Mouse (Mus musculus): Measurements from ENCODE around the gene Map4k2.

GRCm38 (mm10) chr19:6321358-6321757 lies 19.6 kb upstream of the Map4k2 start:
- TF ChIP-seq CTCF (IDR thresholded peaks at IDR 0.05; ENCODE audit: borderline replicate concordance, extremely low read depth, insufficient read depth, insufficient read length) = no peak
- no peak for TF ChIP-seq POLR2A (IDR thresholded peaks at IDR 0.05; ENCODE audit: borderline replicate concordance, extremely low read depth, insufficient read depth, insufficient read length, poor library complexity, severe bottlenecking)
